Mouse (Mus musculus) MEL (cell line): Measurements from ENCODE around the gene Acat1.

Experiments
- CTCF ChIP-seq, 3 experiments: IDR thresholded peaks in 2 of 3; conservative IDR thresholded peaks in 1 of 3; 2 replicates each; pipeline ENCODE4 v1.5.1; 2011 to 2012; ENCODE audit warnings: low read length in 3 of 3, low read depth in 2 of 3, mild to moderate bottlenecking in 2 of 3, improper control_type of control experiment in 1 of 3, inconsistent platforms in 1 of 3, mixed read lengths in 1 of 3, moderate library complexity in 1 of 3; ENCODE audit not compliant: control insufficient read depth in 1 of 3, insufficient read depth in 1 of 3, poor library complexity in 1 of 3, severe bottlenecking in 1 of 3
- ELF1 ChIP-seq: IDR thresholded peaks from 2 replicates; pipeline ENCODE4 v1.6.1; 2014; ENCODE audit warnings: low read depth, mild to moderate bottlenecking, inconsistent platforms, low read length, improper control_type of control experiment, moderate library complexity
- KAT2A ChIP-seq: conservative IDR thresholded peaks from 2 replicates; pipeline ENCODE4 v1.6.1; 2012; ENCODE audit warnings: low read depth, low read length, improper control_type of control experiment, inconsistent platforms
- MAX ChIP-seq: IDR thresholded peaks from 2 replicates; pipeline ENCODE4 v1.6.1; 2011; ENCODE audit warnings: low read length, improper control_type of control experiment
- POLR2A ChIP-seq, 2 experiments: IDR thresholded peaks; 2 replicates each; pipeline ENCODE4 v1.6.1; 2011 to 2012; ENCODE audit warnings: low read length in 2 of 2, mild to moderate bottlenecking in 2 of 2, control low read depth in 1 of 2, improper control_type of control experiment in 1 of 2, low read depth in 1 of 2, moderate library complexity in 1 of 2; ENCODE audit not compliant: control insufficient read depth in 1 of 2, insufficient read depth in 1 of 2, poor library complexity in 1 of 2
- RAD21 ChIP-seq: IDR thresholded peaks from 2 replicates; pipeline ENCODE4 v1.6.1; 2011; ENCODE audit warnings: mild to moderate bottlenecking, low read depth, low read length, improper control_type of control experiment
- RCOR1 ChIP-seq: IDR thresholded peaks from 2 replicates; pipeline ENCODE4 v1.6.1; 2012; ENCODE audit warnings: low read depth, mild to moderate bottlenecking, inconsistent platforms, low read length, improper control_type of control experiment
- TBP ChIP-seq: IDR thresholded peaks from 2 replicates; pipeline ENCODE4 v1.8.0; 2011; ENCODE audit warnings: low read depth, low read length, improper control_type of control experiment

DNA sequence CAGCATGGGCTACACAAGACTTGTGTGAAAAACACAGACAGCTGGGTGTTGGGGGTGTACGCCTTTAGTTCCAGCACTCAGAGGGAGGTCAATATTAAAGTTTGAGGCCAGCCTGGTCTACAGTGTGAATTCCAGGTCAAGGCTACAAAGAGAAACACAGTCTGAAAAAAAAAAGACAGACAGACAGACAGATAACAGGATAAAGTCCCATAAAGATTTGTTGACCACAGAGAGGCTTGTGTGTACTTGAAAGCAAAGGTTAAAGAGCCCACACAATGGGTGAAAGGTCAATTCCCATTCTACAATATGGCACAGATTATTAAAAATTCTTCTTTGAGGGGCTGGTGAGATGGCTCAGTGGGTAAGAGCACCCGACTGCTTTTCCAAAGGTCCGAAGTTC is 3.0 kb downstream of the Acat1 start:
- TF ChIP-seq RAD21 (no peak), TBP (no peak), KAT2A (no peak), ELF1 (no peak), CTCF (IDR thresholded peaks at IDR 0.05 in 2 of 3, conservative IDR thresholded peaks at IDR 0.05 in 1 of 3; ENCODE audit: control insufficient read depth in 1 of 3, insufficient read depth in 1 of 3, low read depth in 2 of 3, low read length in 3 of 3, poor library complexity in 1 of 3, severe bottlenecking in 1 of 3) (no peak), RCOR1 (no peak), POLR2A (IDR thresholded peaks at IDR 0.05; ENCODE audit: control insufficient read depth in 1 of 2, insufficient read depth in 1 of 2, low read depth in 1 of 2, low read length in 2 of 2, poor library complexity in 1 of 2) (no peak), MAX (no peak)
